Mouse (Mus musculus): ENCODE measurements around the gene Hdac9. TPM values are rescaled to one million over a fixed set of nuclear protein-coding genes. Genes with fewer than 3 reads are reported as not detected.

Hdac9 gene
- total RNA-seq (2022), result 10 to 100 TPM; 40.9 to 48.6 (median 44.8) TPM

DNA sequence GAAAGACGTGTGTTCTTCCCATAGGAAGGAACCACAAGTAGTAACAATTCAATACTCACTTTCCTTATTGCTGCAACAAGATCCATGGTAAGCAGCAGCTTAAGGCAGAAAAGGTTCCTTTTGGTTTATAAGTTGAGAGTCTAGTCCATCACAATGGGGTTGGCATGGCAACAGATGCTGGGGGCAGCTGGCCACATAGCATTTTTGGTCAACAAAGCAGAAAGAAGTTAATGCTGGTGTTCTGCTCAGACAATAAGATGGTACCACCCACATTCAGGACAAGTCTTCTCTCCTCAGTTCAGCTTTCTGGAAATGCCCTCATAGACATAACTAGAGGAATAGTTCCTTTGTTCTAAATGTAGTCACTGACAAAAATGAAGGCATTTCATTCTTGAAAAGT is at the start of gene Hdac9:
Gene Hdac9 (minus strand): TSS at position 101 of the 400 bp plus-strand sequence.
- DNase-seq (ENCODE audit: low spot score in 2 of 2), result no peak

DNA sequence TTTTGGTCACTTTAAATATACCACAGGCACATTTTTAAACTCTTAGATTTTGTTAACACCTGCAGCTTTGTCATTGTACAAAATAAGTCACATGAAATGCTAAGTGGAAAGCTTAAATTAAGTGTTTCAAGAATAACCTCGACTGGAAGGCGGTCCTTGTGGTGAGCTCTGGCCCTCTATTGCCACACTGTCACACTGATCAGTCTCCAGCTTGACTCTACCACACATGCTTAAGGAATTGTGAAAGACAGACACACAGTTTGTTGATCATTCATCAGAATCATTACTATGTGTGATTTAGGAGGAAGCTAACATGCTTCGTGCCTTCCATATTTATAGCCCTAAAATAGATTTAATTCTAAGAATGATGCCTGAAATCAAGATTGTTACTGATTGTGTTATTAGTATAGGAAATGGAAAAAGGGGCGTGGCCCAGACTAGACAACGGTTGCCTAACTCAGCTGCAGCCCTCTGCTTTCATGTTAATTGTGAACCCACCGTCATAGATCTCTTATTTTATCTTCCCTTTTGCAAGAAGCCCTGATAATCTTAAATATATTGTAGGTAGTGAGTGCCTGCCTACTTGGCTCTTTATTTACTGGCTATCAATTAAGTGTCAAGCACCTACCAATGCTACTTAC is 32.3 kb upstream of the Hdac9 start:
- DNase-seq (ENCODE audit: low spot score in 2 of 2), result no peak

DNA sequence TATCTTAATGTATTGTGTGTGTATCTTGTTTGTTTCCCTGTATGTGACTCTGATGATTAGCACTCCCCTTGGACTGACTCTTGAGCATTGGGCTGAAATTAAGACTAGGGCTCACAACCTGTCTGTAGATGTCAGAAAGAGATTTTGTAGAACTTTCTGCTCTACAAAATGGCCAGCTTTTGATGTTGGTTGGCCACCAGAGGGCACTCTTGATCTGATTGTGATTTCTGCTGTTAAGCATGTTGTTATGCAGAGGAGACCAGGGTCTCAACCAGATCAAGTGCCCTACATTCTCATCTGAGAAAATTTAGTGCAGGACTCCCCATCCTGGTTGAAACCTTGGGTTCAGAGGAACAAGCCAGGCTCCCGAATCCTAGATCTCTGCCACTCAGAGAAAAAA is 21.0 kb upstream of the Hdac9 start:
- DNase-seq (ENCODE audit: low spot score in 2 of 2), result no peak

DNA sequence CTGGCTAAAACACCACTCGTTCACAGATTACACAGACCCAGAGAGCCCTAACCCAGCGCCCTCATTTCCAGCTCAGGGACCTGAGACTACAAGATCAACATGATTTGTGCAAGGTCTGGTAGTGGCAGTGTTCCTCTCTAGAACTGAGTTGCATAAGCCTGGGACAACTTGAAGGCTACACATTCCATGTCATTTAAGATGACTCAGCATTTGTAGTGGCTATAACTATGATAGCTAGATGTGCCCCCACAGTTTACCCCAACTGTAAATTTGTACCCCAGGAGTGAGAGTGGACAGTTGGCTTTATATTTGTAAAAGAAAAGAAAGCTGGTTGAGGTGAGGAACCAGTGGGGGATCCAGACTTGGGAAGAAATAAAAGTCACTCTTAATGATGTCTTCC is 8.9 kb downstream of the Hdac9 start:
- DNase-seq (ENCODE audit: low spot score in 2 of 2), result no peak

DNA sequence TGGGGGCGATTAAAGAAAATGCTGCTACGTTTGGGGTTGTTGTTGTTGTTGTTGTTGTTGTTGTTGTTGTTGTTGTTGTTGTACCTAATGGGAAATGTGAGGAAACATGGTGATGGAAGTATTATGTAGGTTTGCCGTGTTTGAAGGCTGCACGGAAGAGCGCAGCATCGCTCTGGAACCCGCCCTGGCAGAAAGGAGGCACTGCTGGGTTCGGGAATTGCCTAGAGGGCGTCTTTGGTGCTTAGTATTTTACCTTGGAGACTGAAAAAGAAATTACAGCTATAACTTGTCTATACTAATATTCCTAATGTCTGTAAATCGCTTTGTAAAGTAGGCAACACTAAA is 9.4 kb downstream of the Hdac9 start:
- DNase-seq (ENCODE audit: low spot score in 2 of 2), result peak in 1 of 2 experiments; percentile 28

DNA sequence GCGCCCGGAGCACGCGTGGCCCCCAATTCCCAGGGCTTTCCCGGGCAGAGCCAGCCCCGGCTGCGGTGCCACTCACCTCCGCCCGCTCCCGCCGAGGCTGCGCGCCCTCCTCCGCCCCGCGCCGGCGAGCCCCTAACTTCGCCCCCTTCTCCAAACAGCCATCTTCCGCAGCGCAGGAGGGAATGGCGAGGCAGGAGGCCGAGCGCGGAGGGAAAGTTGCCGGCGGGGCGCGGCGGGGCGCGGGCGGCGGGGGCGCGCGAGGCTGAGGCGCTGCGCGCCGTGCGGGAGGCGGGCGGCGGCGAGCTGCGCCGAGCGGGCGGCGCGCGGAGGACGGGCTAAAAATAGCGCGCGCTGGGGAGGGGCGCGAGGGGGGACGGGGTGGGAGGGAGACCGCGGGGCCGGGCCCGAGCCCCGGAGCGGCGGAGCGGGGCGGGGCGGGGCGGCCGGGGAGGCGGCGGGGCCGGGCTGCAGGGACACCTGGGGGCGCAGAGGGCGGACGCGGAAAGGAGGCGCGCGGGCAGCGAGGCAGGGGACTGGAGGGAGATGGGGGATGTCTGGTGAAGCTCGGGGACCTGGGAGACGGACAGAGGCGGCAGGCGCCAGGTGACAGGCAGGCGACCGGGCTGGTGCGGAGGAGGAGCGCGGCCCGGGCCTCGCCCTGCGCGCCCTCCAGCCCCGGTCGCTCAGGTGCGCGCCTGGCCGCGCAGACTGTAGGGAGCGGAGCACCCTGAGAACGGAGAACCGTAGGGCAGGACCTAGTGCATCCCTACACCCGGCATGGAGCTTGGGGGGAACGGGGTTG is 10.0 kb downstream of the Hdac9 start:
- no peak for DNase-seq (ENCODE audit: low spot score in 2 of 2)

DNA sequence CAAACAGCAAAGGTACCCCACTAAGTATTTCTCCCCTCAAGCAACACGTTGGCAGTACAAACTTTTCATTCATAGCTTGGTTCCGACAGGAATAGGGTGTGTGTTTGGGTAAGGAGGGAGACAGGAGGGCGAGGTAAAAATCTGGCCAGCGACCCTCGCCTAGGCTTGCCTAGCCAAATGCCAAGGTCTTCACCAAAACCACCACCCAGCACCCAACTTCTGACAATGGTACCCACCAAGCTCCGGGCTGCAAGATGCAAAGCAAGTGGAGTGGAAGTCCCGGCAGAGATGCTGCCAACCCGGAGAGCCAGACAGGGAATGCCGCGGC is 10.6 kb downstream of the Hdac9 start:
- peak; percentile 9 to 16 for DNase-seq (ENCODE audit: low spot score in 2 of 2)

DNA sequence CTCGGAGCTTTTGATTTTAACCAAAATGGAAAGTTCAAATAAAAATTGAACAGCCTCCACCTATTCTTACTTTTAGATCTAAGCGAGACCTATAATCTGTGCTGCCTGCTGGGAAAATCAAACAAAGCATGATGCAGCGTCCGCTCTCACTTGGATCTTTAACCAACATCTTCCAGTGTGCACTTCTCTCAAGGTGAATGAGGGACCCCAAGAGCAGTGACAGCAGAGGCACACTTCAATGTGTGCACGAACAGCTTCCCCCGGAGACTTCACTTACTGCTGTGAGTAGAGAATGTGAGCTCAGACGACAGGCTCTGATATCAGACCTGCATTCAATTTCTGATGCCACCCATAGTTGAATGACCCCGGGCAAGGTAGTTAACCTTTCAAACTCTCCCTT is 16.7 kb downstream of the Hdac9 start:
- DNase-seq (ENCODE audit: low spot score in 2 of 2), result no peak

DNA sequence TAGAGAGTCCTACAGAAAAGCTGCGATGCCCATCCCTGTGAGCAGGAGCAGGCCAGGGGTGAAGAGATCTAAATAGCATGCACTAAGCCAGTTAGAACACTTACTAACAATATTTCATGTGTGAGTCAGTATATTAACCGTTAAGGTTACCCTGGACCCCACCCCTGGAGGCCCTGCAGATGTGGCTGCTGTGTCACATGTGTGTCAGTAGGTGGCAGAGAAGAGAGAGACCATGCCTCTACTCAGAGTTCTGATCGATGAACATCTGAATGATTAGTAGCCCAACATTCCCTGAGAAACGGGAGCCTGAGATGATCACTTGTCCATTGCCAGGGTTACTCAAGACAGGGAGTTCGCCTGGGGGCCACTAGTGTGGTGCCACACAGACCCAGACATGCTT is 22.0 kb downstream of the Hdac9 start:
- no peak for DNase-seq (ENCODE audit: low spot score in 2 of 2)

DNA sequence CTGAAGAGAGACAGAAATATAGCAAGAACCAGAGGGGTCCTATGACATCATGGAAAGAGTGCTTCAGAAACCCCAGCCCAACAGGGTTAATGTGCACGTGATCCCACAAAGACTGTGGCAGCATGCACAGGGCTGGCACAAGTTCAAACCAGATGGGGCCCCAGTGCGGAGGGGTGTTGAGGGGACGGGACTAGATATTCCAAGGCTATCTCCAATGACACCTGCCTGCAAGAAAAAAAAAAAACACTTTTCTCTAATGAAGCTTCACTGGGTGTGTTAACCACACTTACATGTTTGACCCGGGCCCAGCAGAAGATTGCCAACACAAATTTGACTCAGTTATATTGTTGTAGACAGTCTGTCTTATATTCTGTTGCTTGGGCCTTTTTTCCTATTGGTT is 28.2 kb downstream of the Hdac9 start:
- DNase-seq (ENCODE audit: low spot score in 2 of 2), result no peak

DNA sequence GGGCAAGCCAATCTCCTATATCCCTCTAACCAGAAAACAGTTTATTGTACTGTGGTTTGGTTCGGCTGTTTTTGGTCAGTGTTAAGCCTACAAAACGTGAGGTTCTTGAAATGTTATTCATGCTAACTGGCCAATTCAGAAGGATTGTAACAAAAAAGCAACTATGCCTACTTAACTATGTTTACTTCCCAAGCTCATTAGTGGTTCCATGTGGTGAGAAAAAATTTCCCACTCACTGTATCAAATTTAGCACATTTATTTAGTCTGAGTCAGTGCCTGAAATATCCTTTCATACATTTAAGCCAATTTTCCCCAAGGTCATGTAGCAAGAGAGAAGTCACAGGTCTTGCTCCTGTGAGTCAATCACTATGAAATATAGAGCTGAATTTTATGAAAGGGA is 42.0 kb downstream of the Hdac9 start:
- no peak for DNase-seq (ENCODE audit: low spot score in 2 of 2)

DNA sequence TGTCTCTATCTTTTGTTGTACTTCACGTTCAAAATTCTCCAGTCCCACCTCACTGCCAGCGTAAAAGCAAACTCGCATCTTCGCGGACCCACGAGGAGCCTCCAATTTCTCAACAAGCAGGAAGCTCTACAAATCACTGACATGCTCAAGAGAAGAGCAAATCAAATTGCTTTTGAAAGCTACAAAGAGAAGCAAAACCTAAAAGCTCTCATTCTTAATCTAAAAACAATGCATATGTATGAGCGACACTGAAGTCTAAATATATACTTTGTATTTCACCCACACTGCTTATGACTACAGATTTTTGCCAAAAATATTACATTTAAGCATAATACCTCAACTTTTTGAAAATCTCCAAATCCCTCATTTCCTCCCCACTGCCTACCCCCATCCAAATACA is 45.9 kb downstream of the Hdac9 start:
- DNase-seq (ENCODE audit: low spot score in 2 of 2), result no peak

DNA sequence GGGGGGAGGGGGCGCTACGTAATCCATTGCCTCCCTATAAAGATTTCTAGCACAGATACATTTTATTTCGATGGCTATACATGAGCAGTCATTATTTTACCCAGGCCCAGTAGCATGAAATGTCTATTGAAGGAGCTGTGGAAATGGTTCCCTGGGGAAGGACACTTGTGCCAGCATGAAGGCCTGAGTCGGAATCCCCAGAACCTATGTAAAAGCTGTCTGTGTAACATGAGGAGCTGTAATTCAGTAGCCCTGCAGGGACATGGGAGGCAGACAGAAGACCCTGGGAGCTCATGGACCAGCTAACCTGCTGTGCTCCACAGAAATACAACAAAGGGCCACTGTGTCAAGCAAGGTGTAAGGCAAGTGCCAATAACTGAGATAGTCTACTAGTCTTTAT is 75.7 kb downstream of the Hdac9 start:
- no peak for DNase-seq (ENCODE audit: low spot score in 2 of 2)

DNA sequence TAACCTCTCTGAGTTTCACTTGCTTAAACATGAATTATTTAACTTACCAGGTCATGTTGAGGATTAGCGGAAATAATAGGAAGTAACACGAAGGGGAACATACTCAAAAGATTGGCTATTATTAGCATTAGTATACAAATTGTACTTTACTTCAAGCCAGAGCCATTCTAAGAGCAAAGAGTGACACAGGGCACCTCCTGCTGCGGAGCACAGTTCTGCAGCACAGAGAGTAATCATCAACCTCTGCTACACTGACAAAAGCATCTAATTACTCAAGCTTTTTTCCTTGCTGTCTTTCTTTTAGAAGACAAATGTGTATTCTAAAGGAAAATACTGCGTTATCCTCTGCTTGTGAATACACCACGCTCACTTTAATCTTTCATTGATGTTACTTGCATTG is 79.6 kb downstream of the Hdac9 start:
- DNase-seq (ENCODE audit: low spot score in 2 of 2), result no peak

DNA sequence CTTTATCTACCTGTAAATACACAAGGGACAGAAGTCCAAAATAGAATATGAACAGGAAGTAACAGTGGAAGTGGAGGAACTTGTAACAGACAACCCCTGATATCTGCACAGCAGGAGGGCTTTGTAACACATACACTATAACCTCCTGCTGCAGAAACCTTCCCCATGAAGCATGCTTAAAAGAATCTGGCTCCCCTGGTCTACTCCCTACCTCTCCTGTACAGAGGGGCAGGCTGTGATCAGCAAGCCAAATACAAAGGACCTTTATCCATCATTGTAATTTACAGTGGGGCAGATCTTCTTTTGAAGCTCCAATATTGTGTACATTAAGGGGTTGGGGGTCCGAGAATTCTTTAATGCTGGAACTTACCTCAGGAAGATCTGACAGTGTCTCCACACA is 80.0 kb downstream of the Hdac9 start:
- no peak for DNase-seq (ENCODE audit: low spot score in 2 of 2)

DNA sequence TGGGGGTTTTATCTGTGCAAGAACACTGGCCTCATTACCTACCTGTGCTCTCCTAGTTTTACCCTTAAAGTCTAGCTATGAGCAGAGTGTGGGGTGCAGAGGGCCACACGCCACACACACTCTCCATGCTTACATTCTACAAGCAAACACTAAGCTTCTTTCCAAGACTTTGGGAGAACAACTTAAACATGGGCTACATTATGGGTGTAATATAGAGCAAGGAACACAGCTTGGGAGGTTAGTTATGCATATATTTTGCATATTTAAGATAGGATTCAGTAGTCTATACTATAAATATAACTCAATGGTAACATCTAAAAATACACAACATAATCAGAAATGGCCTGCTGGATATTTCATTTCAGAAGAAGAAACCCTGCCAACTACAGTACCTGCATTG is 80.8 kb downstream of the Hdac9 start:
- DNase-seq (ENCODE audit: low spot score in 2 of 2), result no peak

DNA sequence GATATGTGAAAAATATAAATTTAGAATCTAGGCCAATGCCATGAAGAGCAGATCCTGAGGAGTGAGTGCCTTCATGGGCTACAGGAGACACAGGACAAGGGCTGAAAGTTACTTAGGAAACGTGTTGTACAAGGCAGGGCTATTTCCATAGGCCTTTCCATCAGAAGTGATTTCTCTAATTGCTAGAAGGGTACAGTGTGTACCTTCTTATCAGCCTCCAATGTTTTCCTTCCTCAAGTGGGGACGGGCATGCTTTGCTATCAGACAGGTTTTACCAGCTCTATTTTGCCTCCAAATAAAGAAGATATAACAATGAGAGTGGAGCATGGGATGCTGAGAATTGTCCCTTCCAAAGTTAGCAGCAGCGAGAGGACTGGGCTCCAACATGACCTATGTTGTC is 81.4 kb downstream of the Hdac9 start:
- DNase-seq (ENCODE audit: low spot score in 2 of 2), result no peak

DNA sequence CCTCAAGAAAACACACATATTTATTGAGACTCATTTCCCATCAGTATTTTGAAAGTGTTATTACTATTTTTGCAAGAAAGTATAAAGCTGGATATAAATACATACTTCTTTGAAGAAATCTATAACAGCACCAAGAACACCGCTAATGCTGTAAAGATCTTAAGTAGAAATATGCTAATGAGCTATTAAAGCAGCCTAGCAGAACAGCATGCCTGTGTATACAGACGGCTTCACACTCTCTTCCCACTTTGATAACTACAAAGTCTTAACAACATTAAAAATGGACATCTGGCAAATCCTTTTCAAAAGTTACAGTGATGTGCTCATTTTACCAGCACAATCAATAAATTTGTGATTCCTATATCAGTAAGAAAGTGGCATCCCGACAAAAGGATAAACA is 88.2 kb downstream of the Hdac9 start:
- no peak for DNase-seq (ENCODE audit: low spot score in 2 of 2)

DNA sequence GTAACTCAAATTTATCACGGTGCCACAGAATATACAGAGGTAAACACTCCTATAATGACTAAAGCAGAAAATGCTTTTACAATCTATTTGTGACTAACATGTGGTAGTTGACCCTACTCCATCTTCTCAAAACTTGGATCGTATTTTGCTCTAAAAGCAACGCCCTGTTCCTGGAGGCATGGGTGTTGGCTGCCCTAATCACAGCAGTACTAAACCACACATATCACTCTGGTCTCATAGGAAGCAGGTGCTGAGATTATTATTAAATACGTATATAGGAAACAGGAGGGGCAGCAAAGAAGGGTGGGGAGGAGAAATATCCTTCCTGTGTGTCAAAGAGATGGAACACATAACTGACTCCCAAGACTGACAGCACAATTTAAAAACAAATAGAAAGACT is 90.0 kb downstream of the Hdac9 start:
- DNase-seq (ENCODE audit: low spot score in 2 of 2), result no peak

DNA sequence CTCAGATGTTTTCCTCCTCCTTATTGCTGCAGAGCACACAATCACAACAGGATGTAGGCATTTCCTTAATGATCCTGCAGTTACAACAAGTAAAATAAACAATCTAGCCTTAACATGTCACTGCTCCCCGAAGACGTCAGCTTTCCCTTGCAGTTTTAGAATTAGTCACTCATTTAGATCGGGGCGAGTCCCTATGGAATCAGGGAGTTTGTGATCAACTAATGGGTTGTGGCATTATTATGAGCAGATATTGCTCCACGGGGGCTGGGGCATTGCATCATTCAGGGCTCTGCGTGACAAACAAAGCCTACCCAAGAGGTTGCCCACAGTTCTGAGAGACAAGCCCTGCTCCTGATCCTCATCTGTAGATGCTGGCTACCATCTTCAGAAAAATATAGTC is 96.7 kb downstream of the Hdac9 start:
- no peak for DNase-seq (ENCODE audit: low spot score in 2 of 2)

DNA sequence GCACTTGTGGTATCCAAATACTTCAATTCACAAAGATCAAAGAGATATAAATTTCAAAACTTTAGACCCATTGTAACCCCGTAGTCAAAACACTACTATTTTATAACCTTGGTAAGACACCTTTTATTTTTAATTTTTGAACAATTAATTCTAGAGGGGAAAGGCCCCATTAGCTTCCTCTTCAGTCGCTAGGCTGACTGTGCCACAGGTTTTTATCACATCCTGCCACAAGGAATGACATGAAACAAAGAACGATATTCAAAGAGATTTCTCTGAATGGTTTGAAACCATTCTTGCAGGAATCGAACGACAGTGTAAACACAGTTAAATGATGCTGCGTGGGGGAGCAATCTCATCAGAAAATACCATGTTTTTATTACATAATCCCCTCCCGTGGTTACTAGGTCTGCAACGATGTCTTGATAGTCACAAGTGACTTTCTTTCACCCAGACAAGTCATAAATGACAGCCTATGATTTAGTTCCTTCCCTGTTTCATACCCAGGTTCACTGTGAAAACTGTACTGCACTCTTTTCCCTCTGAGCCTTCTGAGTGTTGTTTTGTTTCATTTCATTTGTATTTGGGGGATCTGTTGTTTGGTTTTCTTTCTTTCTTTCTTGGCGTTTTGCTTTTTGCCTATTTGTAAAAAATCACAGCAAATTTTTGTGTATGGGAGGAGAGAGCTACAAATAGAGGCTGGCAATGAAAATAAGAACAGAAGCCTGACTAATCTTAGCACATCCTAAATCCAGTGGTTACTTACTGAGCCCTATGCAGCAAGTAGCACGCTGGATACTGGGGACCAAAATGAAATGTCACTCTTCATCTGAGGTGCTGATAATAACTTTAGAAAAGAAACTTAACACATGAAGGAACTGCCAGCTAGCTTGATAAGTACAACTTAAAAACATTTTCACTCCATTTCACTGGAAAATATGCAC is 105.0 kb downstream of the Hdac9 start:
- DNase-seq (ENCODE audit: low spot score in 2 of 2), result no peak

DNA sequence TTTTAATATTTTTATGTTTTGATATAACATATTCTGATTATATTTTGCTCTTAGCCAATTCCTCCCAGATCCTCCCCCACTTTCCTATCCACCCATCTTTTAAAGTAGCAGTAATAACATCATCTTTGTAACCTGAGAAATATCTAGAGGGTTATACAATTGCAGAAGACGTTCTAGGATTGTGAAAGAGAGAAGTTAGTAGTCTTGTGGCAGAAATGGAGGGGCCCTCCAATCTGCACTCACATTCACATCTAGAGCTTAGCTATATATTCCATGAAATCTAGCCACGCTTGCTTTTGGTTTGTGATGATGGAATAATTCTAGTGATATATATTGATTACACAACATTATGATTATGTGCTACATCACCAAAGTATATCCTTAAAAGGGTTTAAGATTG is 106.7 kb downstream of the Hdac9 start:
- no peak for DNase-seq (ENCODE audit: low spot score in 2 of 2)
